9 mouse cellular contexts compared by ENCODE assay signal in the genomic region with DNA sequence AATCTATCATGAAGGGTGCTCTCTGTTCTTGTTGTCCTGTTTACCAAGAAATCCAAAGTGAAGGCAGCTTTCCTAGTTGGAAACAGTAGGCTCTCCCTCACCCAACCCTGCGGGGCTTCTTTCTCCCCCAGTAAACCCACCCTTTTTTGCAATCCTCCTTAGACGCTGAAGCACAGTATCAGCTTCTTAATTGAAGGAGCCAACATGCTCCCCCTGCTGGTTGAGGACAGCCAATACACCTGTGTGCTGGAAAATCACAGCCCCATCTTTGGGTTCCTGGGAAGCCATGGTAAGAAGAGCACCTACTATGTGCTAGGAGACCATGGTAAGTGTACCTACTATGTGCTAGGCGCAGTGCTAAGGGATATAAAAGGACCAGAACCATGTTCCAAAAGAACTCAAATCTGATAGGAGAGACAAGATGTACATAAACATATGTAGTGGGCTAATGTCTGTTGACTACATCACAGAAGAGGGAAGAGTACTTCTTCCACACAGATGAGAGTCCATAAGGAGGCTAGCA. TPM values are rescaled to one million over a fixed set of nuclear protein-coding genes. Genes with fewer than 3 reads are reported as not detected.
A peak's percentile ranks its signal among the peaks of the same experiment; 100 is the strongest.
DNase-seq lines count a peak whose midpoint lies in the region; ATAC-seq and TF ChIP-seq lines count a peak whose summit lies in the region.
"Had no signal": no experiment of that assay in that cellular context is flagged by ENCODE, and none has a peak within 500 bp of the region (broad histone marks: within the 10 kb centered on the region; RNA-seq: fewer than 3 reads in every experiment).

No protein-coding gene starts in this region.

- intact Hi-C loops in left cerebral cortex, postnatal 14 days (cut with DNase I), result loop anchor here (10.0 kb wide), 1 partner anchor 211 kb away; no protein-coding TSS in a partner anchor

- H3K36me3 ChIP-seq in intestine, postnatal 0 days (ENCODE audit: control insufficient read depth, insufficient read depth), result no peaks in the 10 kb centered on the region
- no peaks in the 10 kb centered on the region for H3K36me3 ChIP-seq in intestine, embryonic 15.5 days
- H3K36me3 ChIP-seq in G1E (replicated peaks), result no peaks in the 10 kb centered on the region
- H3K36me3 ChIP-seq in splenic B cell, adult 2 months (ENCODE audit: control insufficient read depth, insufficient read depth, low read length, poor library complexity, severe bottlenecking), result no peaks in the 10 kb centered on the region
- H3K36me3 ChIP-seq: lung, embryonic 15.5 days had no signal

- no peak overlapping the region for H3K27ac ChIP-seq in intestine, postnatal 0 days (ENCODE audit: low read depth, low read length)
- no peak overlapping the region for H3K27ac ChIP-seq in intestine, embryonic 15.5 days
- H3K27ac ChIP-seq: lung, embryonic 15.5 days had no signal

- ATAC-seq in intestine, postnatal 0 days, result no peak
- ATAC-seq in intestine, embryonic 15.5 days, result no peak
- no peak for ATAC-seq in G1E (ENCODE audit: extremely low read depth, insufficient number of reproducible peaks, low FRiP score, poor library complexity, severe bottlenecking)
- no peak for ATAC-seq in erythroblast, adult 5-6 weeks (replicated peaks; ENCODE audit: low FRiP score, poor library complexity, severe bottlenecking)

- peak; percentile 62 for DNase-seq in A20 (ENCODE audit: low read depth, low spot score)
- DNase-seq in G1E (ENCODE audit: low spot score), result peak; percentile 21
- peak; percentile 69 for DNase-seq in embryo, embryonic 10 days (ENCODE audit: low spot score)
- DNase-seq in left cerebral cortex, postnatal 14 days (ENCODE audit: low spot score in 2 of 2), result peak; percentile 49 to 58
- peak; percentile 42 for DNase-seq in splenic B cell, adult 2 months (ENCODE audit: low read depth, low spot score)

- H3K4me2 ChIP-seq in intestine, postnatal 0 days (replicated peaks; ENCODE audit: low read depth), result no peak overlapping the region
- H3K4me2 ChIP-seq in intestine, embryonic 15.5 days (replicated peaks), result no peak overlapping the region
- H3K4me2 ChIP-seq: lung, embryonic 15.5 days had no signal

- 13% methylated on average over 3 of the region's 3 CpGs for WGBS in intestine, postnatal 0 days
- 8% methylated on average over 3 of the region's 3 CpGs for WGBS in intestine, embryonic 15.5 days

- TF ChIP-seq CTCF in intestine, postnatal 0 days (IDR thresholded peaks at IDR 0.05; ENCODE audit: low read depth), result peak; percentile 86
- peak; percentile 81 for TF ChIP-seq CTCF in G1E (IDR thresholded peaks at IDR 0.05; ENCODE audit: low read depth, low read length)

- H3K27me3 ChIP-seq in intestine, postnatal 0 days (replicated peaks; ENCODE audit: control insufficient read depth, insufficient read depth, low read length), result 0 out of 2 replicates have a peak, but pooled peaks cover 4% of the 10 kb centered on the region
- H3K27me3 ChIP-seq in intestine, embryonic 15.5 days (replicated peaks), result no peaks in the 10 kb centered on the region
- no peaks in the 10 kb centered on the region for H3K27me3 ChIP-seq in G1E (ENCODE audit: insufficient read depth, low read length)
- no peaks in the 10 kb centered on the region for H3K27me3 ChIP-seq in splenic B cell, adult 2 months (ENCODE audit: control insufficient read depth, insufficient read depth, low read length, poor library complexity, severe bottlenecking)
- H3K27me3 ChIP-seq: lung, embryonic 15.5 days had no signal

- H3K4me1 ChIP-seq in intestine, postnatal 0 days (replicated peaks; ENCODE audit: control insufficient read depth, insufficient read depth, low read length), result no peaks in the 10 kb centered on the region
- no peaks in the 10 kb centered on the region for H3K4me1 ChIP-seq in intestine, embryonic 15.5 days (replicated peaks)
- H3K4me1 ChIP-seq in G1E (ENCODE audit: insufficient read depth, low read depth, low read length), result no peaks in the 10 kb centered on the region
- H3K4me1 ChIP-seq: lung, embryonic 15.5 days had no signal

- no peak overlapping the region for H3K4me3 ChIP-seq in intestine, postnatal 0 days (ENCODE audit: low read depth, low read length)
- no peak overlapping the region for H3K4me3 ChIP-seq in intestine, embryonic 15.5 days (replicated peaks)
- H3K4me3 ChIP-seq in G1E (ENCODE audit: low read depth, low read length), result no peak overlapping the region
- H3K4me3 ChIP-seq: lung, embryonic 15.5 days had no signal

- H3K9ac ChIP-seq in intestine, postnatal 0 days (ENCODE audit: low read depth, low read length), result no peak overlapping the region
- no peak overlapping the region for H3K9ac ChIP-seq in intestine, embryonic 15.5 days
- H3K9ac ChIP-seq: lung, embryonic 15.5 days had no signal

- no peaks in the 10 kb centered on the region for H3K9me3 ChIP-seq in intestine, postnatal 0 days (ENCODE audit: control insufficient read depth)
- H3K9me3 ChIP-seq in intestine, embryonic 15.5 days, result no peaks in the 10 kb centered on the region
- no peaks in the 10 kb centered on the region for H3K9me3 ChIP-seq in G1E (replicated peaks)
- H3K9me3 ChIP-seq: lung, embryonic 15.5 days had no signal

RNA-seq across cellular contexts. Expression of a gene that starts 12.4 kb away (rescaled TPM):
- polyA plus RNA-seq in intestine, postnatal 0 days (2015; fragmentation: Nextera tagmentation; extraction: Ambion mirVana), result 4.2 and 4.3 TPM in 2 replicates
- polyA plus RNA-seq in intestine, embryonic 15.5 days (2015; fragmentation: Nextera tagmentation; extraction: Ambion mirVana), result 5.3 and 5.8 TPM in 2 replicates
- total RNA-seq in G1E (2014; fragmentation: Nextera tagmentation), result not detected in 2 replicates
- total RNA-seq in G1E (2017), result not detected in 2 replicates
- polyA plus RNA-seq in G1E (2012), result not detected in 2 replicates
- total RNA-seq in left cerebral cortex, postnatal 14 days (2021), result 10 to 100 TPM; 77.3 to 88.9 TPM
- not detected in 2 replicates for total RNA-seq in erythroblast, adult 5-6 weeks (2015; ENCODE audit: low replicate concordance)
- total RNA-seq in erythroblast, adult 5-6 weeks (2017; ENCODE audit: low replicate concordance), result not detected in 2 replicates

Comparison
In these comparisons a context has a peak if more than half of its experiments do, and no peak if none do; other contexts are left out.
1. RNA of a gene that starts 12.4 kb away (total RNA-seq): 77.3 to 88.9 TPM in left cerebral cortex, postnatal 14 days; not detected in G1E and not detected in erythroblast, adult 5-6 weeks; every median in the first group is over 10 times any median in the second.
2. Peak in every context shown above with its lines, with median percentiles within 50 percentile points of each other: DNase-seq.